Mouse (Mus musculus) cerebellum, postnatal 36 days (tissue): ENCODE results near the gene Heatr6.

Experiments
- DNase-seq, 2 experiments: peaks; one replicate each; pipeline ENCODE4 v3.0.0; 2021 to 2022; ENCODE audit warnings: mixed read lengths in 2 of 2

Gene Heatr6

DNA sequence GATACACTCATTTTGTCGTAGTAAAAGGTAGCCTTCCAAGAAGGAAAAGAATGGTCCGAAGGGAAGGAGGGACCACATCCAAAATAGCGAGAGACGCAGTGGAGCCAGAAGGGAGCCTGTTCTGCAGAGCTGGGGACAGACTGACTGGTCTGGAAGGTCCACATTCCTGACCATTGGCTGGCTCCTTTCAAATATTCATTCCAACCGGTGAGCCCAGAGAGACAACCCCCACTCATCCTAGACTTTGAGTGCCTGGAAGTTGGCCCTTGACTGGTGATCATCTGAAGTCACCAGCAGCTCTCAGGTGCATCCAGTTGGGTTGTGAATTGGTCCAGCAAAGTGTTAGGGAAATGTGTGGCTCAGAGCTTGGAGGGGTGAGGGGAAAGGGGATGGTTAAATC, 61.7 kb downstream of the Heatr6 start:
- no peak for DNase-seq

DNA sequence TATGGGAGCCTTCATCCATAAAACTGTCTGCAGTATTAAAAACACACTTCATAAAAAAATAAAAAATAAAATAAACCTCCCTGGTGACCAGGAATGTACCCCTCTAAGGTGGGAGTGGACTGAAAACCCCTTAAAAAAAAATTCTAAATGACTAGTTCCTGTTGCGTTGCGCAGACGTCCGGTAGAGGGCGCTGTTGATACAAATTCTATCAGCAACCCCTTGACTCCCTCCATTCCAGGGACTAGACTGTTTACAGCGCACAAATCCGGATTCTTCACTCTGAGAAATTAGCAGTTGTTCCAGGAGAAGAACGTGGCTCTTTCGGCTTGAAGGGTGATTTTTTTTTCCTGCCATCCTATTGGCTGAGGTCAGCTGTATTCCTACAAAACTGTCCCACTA, 62.1 kb downstream of the Heatr6 start:
- DNase-seq: peak; percentile 52 to 59

DNA sequence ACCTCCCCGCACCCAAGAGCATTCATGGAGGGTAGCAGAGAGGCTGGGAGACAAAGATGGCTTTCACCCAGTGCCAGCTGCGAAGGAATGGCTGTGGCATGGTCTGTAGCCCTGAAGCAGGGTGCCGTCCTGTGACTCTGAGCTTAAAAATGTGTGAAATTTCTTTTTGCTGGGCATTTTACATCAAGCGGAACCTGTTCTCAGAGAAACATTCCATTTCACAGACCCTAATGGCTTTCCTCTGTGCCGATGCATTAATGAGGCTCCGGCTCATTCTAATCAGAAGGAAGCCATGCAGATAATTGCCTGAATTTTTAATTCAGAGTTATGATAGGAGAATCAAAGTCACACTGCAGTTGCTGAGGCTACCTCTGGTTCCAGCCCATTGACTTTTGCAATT, 63.6 kb downstream of the Heatr6 start:
- no peak for DNase-seq

DNA sequence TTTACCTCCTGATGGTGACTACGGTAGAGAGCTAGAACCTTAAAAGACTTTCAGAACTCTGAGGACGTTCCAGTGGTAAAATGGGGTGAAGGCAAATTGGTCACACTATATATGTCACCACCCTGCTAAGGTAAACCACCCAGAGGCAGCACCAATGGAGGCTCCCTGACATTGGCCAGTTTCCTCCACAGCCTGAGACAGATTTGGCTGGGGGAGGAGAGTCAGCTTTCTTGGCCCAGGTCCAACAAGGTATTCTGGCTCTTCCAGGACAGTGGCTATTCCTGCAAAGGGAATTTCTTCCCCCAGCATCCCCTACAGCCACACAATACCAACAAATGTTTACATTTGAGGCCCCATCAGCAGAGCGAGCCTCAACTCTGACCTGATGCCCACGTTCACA, 64.5 kb downstream of the Heatr6 start:
- no peak for DNase-seq

DNA sequence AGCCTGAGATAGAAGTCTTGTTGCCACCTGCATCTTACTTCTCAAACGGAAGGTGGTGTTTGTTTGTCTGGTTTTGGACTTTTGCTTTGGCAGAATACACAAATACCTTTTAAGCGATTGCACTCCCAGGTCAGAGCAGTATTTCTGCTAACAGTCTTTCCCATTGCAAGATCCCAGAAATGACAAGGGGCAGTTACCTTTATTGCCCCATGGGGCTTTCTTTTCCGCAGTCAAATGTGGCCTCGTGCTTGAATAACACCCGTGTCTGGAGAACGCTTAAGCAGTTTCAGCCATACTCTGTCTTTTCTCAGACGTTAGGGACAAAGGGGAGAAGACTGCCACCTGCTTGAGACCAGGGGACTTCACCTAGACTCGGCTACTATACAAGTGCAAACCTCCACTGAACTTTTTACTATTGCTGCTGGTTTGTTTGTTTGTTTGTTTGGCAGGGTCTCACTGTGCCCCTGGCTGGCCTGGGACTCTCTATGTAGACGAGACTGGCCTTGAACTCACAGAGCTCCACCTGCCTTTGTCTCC, 65.2 kb downstream of the Heatr6 start:
- DNase-seq: no peak

GRCm38 (mm10) chr11:83819806-83820483, 66.4 kb downstream of the Heatr6 start:
- DNase-seq: no peak

DNA sequence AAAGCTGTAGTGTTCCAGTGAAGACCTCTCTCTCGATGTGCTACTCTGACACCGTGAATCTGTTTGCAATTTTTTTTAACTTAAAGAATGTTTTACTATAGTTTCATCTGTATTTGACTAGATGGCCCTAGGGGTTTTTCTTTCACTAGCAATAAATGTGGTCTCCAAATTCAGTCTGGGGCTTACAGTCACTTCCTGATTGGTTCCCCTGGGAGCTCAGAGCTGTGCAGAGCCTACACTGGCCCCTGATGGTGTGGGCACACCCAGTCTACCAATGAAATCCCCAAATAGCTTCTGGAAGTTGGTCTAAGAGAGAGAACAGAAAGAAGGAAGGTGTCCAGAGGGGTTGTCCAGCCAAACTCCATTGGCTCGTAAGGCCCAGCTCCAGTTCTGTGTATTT, 72.6 kb downstream of the Heatr6 start:
- DNase-seq: no peak

- no peak for DNase-seq
Measured at GRCm38 (mm10) chr11:83828553-83829142, 75.2 kb downstream of the Heatr6 start.

DNA sequence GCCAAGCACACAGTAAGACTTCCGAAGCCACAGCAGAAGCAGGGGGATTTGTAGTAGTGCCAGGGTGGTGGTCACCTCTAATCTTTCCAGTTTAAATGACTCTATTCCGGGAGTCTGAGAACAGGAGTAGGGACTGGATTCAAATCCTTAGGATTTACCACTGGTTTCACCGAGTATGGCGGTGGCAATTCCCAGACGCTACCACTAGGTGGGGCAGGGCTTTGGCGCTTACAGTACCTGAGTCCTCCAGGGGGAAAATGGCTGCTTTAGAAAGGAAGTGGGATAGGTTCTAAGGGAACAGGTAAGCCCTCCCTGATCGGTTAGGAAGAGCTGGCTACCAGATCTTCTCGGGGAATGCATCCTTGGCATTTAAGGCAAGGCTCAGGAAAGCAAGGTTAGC, 78.9 kb downstream of the Heatr6 start:
- peak in 1 of 2 experiments; percentile 14 for DNase-seq
